Mouse (Mus musculus) cortical plate, adult 2 months (tissue): ENCODE results near the gene Bet1l.

Source experiments
- CTCF ChIP-seq: fragments of 200-500 bp; IDR thresholded peaks from 2 replicates; pipeline ENCODE4 v1.5.1; 2011; ENCODE audit warnings: mild to moderate bottlenecking, control low read depth, low read length; ENCODE audit not compliant: insufficient read depth; ENCODE audit errors: extremely low read depth
- POLR2A ChIP-seq: fragments of 200-500 bp; IDR thresholded peaks from 2 replicates; pipeline ENCODE4 v1.6.1; 2011; ENCODE audit warnings: mild to moderate bottlenecking, low read length, control low read depth; ENCODE audit not compliant: insufficient read depth; ENCODE audit errors: extremely low read depth

- TF ChIP-seq CTCF (no peak), POLR2A (peak; percentile 85)
Observed at GRCm38 (mm10) chr7:140821653-140822329, 35.6 kb downstream of the Bet1l start, which contains the start of gene Zfp941.
